Mouse (Mus musculus) erythroblast, embryonic 14.5 days (primary cell): ENCODE measurements around the gene Sigirr. TPM values are rescaled to one million over a fixed set of nuclear protein-coding genes. Genes with fewer than 3 reads are reported as not detected.

Experiments
- H3K27me3 ChIP-seq: 2 replicates; pipeline ENCODE4 v1.6.1; 2012; ENCODE audit warnings: inconsistent platforms; ENCODE audit not compliant: control insufficient read depth
- H3K36me3 ChIP-seq: 2 replicates; pipeline ENCODE4 v1.6.1; 2012; ENCODE audit warnings: mild to moderate bottlenecking, inconsistent platforms; ENCODE audit not compliant: control insufficient read depth
- H3K4me1 ChIP-seq: 2 replicates; pipeline ENCODE4 v1.6.1; 2012; ENCODE audit warnings: inconsistent platforms; ENCODE audit not compliant: control insufficient read depth
- H3K4me3 ChIP-seq: replicated peaks from 2 replicates; pipeline ENCODE3; 2012; ENCODE audit warnings: moderate library complexity, mild to moderate bottlenecking, inconsistent platforms
- H3K9me3 ChIP-seq: 2 replicates; pipeline ENCODE4 v1.6.1; 2012; ENCODE audit warnings: low read length, inconsistent platforms, mixed read lengths; ENCODE audit not compliant: control insufficient read depth
- GATA1 ChIP-seq: IDR thresholded peaks from 2 replicates; pipeline ENCODE4 v1.6.1; 2012; ENCODE audit warnings: low read length, inconsistent platforms, mixed read lengths
- TAL1 ChIP-seq: IDR thresholded peaks from 3 replicates; pipeline ENCODE4 v1.6.1; 2012; ENCODE audit warnings: low read length, inconsistent platforms, mixed read lengths
- polyA plus RNA-seq: library from polyadenylated mRNA; stranded (reverse); fragments of >175 nt; gene quantifications from 2 replicates; pipeline ENCODE4 v1.2.3, GENCODE M21; 2012

Gene Sigirr
- polyA plus RNA-seq, 1 experiment, result 0.16 TPM

GRCm38 (mm10) chr7:141088473-141088872 lies 11.9 kb downstream of the Sigirr start:
- no peak for TF ChIP-seq GATA1
- no peak for TF ChIP-seq TAL1
- peaks cover 51% of the 10 kb centered on the region for H3K27me3 ChIP-seq
- H3K36me3 ChIP-seq, result peaks cover 2% of the 10 kb centered on the region; the same call in 1 of the 2 replicates
- H3K4me3 ChIP-seq, result no peak overlapping the region
- H3K4me1 ChIP-seq, result peaks cover 31% of the 10 kb centered on the region
- H3K9me3 ChIP-seq, result no peaks in the 10 kb centered on the region; the same call in 1 of the 2 replicates

- Histone ChIP-seq H3K27me3 (peaks cover 54% of the 10 kb centered on the region), H3K4me3 (no peak overlapping the region), H3K9me3 (no peaks in the 10 kb centered on the region; the same call in 1 of the 2 replicates), H3K36me3 (peaks cover under 1% of the 10 kb centered on the region; the same call in 1 of the 2 replicates), H3K4me1 (peaks cover 25% of the 10 kb centered on the region)
- TF ChIP-seq GATA1 (no peak), TAL1 (no peak)
These were observed 12.5 kb downstream of the Sigirr start for GRCm38 (mm10) chr7:141087894-141088293.

- Histone ChIP-seq H3K27me3 (peaks cover 35% of the 10 kb centered on the region), H3K36me3 (no peaks in the 10 kb centered on the region), H3K9me3 (no peaks in the 10 kb centered on the region), H3K4me3 (no peak overlapping the region), H3K4me1 (peaks cover 7% of the 10 kb centered on the region)
- TF ChIP-seq TAL1 (no peak), GATA1 (no peak)
These were observed 20.6 kb downstream of the Sigirr start for GRCm38 (mm10) chr7:141079481-141080449.

GRCm38 (mm10) chr7:141078876-141079275 lies 21.5 kb downstream of the Sigirr start:
- Histone ChIP-seq H3K4me1 (peaks cover 7% of the 10 kb centered on the region), H3K9me3 (no peaks in the 10 kb centered on the region), H3K4me3 (no peak overlapping the region), H3K36me3 (no peaks in the 10 kb centered on the region), H3K27me3 (peaks cover 38% of the 10 kb centered on the region)
- TF ChIP-seq TAL1, result no peak
- TF ChIP-seq GATA1, result no peak

GRCm38 (mm10) chr7:141077841-141078240 lies 22.5 kb downstream of the Sigirr start, which contains the start of gene Pkp3:
Gene Pkp3 (plus strand): TSS chr7:141078218.
- H3K36me3 ChIP-seq, result no peaks in the 10 kb centered on the region
- TF ChIP-seq TAL1 (no peak), GATA1 (no peak)
- H3K4me3 ChIP-seq, result no peak within 1 kb of the TSS
- H3K4me1 ChIP-seq, result peaks cover 7% of the 10 kb centered on the region
- H3K27me3 ChIP-seq, result peaks cover 41% of the 10 kb centered on the region
- H3K9me3 ChIP-seq, result no peaks in the 10 kb centered on the region

GRCm38 (mm10) chr7:141073782-141074181 lies 26.6 kb downstream of the Sigirr start:
- Histone ChIP-seq H3K9me3 (no peaks in the 10 kb centered on the region; the same call in 1 of the 2 replicates), H3K4me3 (no peak overlapping the region), H3K4me1 (peaks cover 10% of the 10 kb centered on the region), H3K27me3 (peaks cover 63% of the 10 kb centered on the region), H3K36me3 (no peaks in the 10 kb centered on the region)
- TF ChIP-seq GATA1 (no peak), TAL1 (no peak)

- Histone ChIP-seq H3K27me3 (peaks cover 74% of the 10 kb centered on the region), H3K9me3 (no peaks in the 10 kb centered on the region; the same call in 1 of the 2 replicates), H3K4me1 (peaks cover 10% of the 10 kb centered on the region), H3K36me3 (no peaks in the 10 kb centered on the region), H3K4me3 (no peak overlapping the region)
- TF ChIP-seq GATA1 (no peak), TAL1 (no peak)
These were observed 28.2 kb downstream of the Sigirr start for GRCm38 (mm10) chr7:141072017-141072745.

- H3K4me1 ChIP-seq, result peaks cover 10% of the 10 kb centered on the region
- TF ChIP-seq TAL1 (no peak), GATA1 (no peak)
- no peak overlapping the region for H3K4me3 ChIP-seq
- no peaks in the 10 kb centered on the region for H3K36me3 ChIP-seq
- H3K27me3 ChIP-seq, result peaks cover 68% of the 10 kb centered on the region
- H3K9me3 ChIP-seq, result no peaks in the 10 kb centered on the region; the same call in 1 of the 2 replicates
These were observed 30.1 kb downstream of the Sigirr start for GRCm38 (mm10) chr7:141070058-141070862.
